ENCODE assay signal across 13 mouse cellular contexts in the genomic region with DNA sequence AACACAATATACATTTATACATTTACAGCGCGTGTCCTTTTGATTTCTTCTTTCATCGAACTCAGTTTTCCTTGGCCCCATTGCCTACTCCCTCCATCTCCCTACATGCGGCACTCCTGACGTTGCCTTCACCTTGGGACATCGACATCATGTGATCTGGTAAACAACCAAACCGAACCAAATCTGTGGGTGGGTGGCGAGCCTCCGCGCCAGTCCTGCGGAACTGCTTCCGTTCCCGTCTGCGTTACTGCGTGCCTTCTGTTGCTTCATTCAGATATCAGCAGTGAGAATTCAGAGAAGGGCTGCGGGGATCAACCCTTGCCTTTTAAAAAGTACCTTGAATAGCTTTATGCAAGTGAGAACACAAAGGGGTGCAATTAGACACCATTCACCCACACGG. TPM values are rescaled to one million over a fixed set of nuclear protein-coding genes. Genes with fewer than 3 reads are reported as not detected.
DNase-seq lines count a peak whose midpoint lies in the region; ATAC-seq lines count a peak whose summit lies in the region.
"Had no signal": no experiment of that assay in that cellular context is flagged by ENCODE, and none has a peak within 500 bp of the region (broad histone marks: within the 10 kb centered on the region; RNA-seq: fewer than 3 reads in every experiment).

No protein-coding gene starts in this region.

- H3K36me3 ChIP-seq in midbrain, embryonic 12.5 days: no peaks in the 10 kb centered on the region
- H3K36me3 ChIP-seq in midbrain, embryonic 10.5 days: no peaks in the 10 kb centered on the region
- H3K36me3 ChIP-seq: embryonic facial prominence, embryonic 15.5 days; liver, embryonic 13.5 days had no signal

- H3K27ac ChIP-seq in midbrain, embryonic 12.5 days (replicated peaks): no peak overlapping the region
- no peak overlapping the region for H3K27ac ChIP-seq in midbrain, embryonic 10.5 days (replicated peaks)
- H3K27ac ChIP-seq: embryonic facial prominence, embryonic 15.5 days; liver, embryonic 13.5 days had no signal

- ATAC-seq in midbrain, embryonic 12.5 days (ENCODE audit: low FRiP score, low read depth): no peak
- ATAC-seq in monocyte, adult 5-6 weeks (replicated peaks; ENCODE audit: insufficient number of reproducible peaks, low FRiP score, low TSS enrichment, poor library complexity, severe bottlenecking): no peak
- ATAC-seq: activated CD4-positive, CD25-positive, alpha-beta regulatory T cell, adult 4 months had no signal

- no peak overlapping the region for H3K9ac ChIP-seq in midbrain, embryonic 12.5 days (replicated peaks)
- H3K9ac ChIP-seq: embryonic facial prominence, embryonic 15.5 days; liver, embryonic 13.5 days had no signal

- H3K27me3 ChIP-seq in midbrain, embryonic 12.5 days: 0 out of 2 replicates have a peak, but pooled peaks cover 5% of the 10 kb centered on the region
- peaks cover 13% of the 10 kb centered on the region; the same call in 1 of the 2 replicates for H3K27me3 ChIP-seq in midbrain, embryonic 10.5 days (ENCODE audit: low read depth, poor library complexity, severe bottlenecking)
- H3K27me3 ChIP-seq: embryonic facial prominence, embryonic 15.5 days; liver, embryonic 13.5 days had no signal

- DNase-seq in cerebellum, postnatal 10 days: peak; percentile 25 to 27
- no peak for DNase-seq in cerebellum, adult 9-10 months
- DNase-seq in midbrain, embryonic 10.5 days (ENCODE audit: low spot score): no peak
- DNase-seq in layer of hippocampus, postnatal 14 days (ENCODE audit: low spot score in 2 of 2): peak; percentile 44 to 53
- peak; percentile 24 for DNase-seq in right cerebral cortex, postnatal 14 days
- no peak for DNase-seq in urinary bladder, adult 18-20 months (ENCODE audit: low spot score in 2 of 2)
- DNase-seq: liver, embryonic 13.5 days had no signal

- no peak overlapping the region for H3K4me3 ChIP-seq in midbrain, embryonic 12.5 days
- H3K4me3 ChIP-seq in midbrain, embryonic 10.5 days: no peak overlapping the region
- H3K4me3 ChIP-seq: embryonic facial prominence, embryonic 15.5 days; liver, embryonic 13.5 days had no signal

- no peaks in the 10 kb centered on the region for H3K9me3 ChIP-seq in midbrain, embryonic 12.5 days
- no peaks in the 10 kb centered on the region for H3K9me3 ChIP-seq in midbrain, embryonic 10.5 days (replicated peaks)
- H3K9me3 ChIP-seq: embryonic facial prominence, embryonic 15.5 days; liver, embryonic 13.5 days had no signal

- 0 out of 2 replicates have a peak overlapping the region, but pooled peaks have one; percentile 15 for H3K4me2 ChIP-seq in midbrain, embryonic 12.5 days (replicated peaks)
- H3K4me2 ChIP-seq: embryonic facial prominence, embryonic 15.5 days; liver, embryonic 13.5 days had no signal

- H3K4me1 ChIP-seq in midbrain, embryonic 12.5 days: peaks cover 8% of the 10 kb centered on the region; the same call in 1 of the 2 replicates
- H3K4me1 ChIP-seq in midbrain, embryonic 10.5 days: peaks cover 12% of the 10 kb centered on the region
- H3K4me1 ChIP-seq: liver, embryonic 13.5 days had no signal

- WGBS in midbrain, embryonic 12.5 days: 57% methylated on average over 17 of the region's 17 CpGs
- 56% methylated on average over 17 of the region's 17 CpGs for WGBS in midbrain, embryonic 10.5 days

RNA-seq across cellular contexts. Expression of gene Ankrd1, which starts 7.9 kb away (rescaled TPM):
- polyA plus RNA-seq in midbrain, embryonic 12.5 days (2016; fragmentation: Nextera tagmentation; extraction: Ambion mirVana): 0.17 and 0.22 TPM in 2 replicates
- 0.07 TPM in 1 of 2 replicates, not detected in the other for polyA plus RNA-seq in midbrain, embryonic 10.5 days (2016; fragmentation: Nextera tagmentation; extraction: Ambion mirVana)
- not detected for total RNA-seq in layer of hippocampus, postnatal 14 days (2021)
- not detected in 3 replicates for total RNA-seq in monocyte, adult 5-6 weeks (2017)
- total RNA-seq: neutrophil, adult 5-6 weeks had no signal
- polyA plus RNA-seq: activated CD4-positive, CD25-positive, alpha-beta regulatory T cell, adult 4 months; intestine, embryonic 14.5 days had no signal

RNA-seq across cellular contexts. Expression of gene Rpp30, which starts 28.5 kb away (rescaled TPM):
- 93.1 and 94.1 TPM in 2 replicates for polyA plus RNA-seq in midbrain, embryonic 12.5 days (2016; fragmentation: Nextera tagmentation; extraction: Ambion mirVana)
- polyA plus RNA-seq in midbrain, embryonic 10.5 days (2016; fragmentation: Nextera tagmentation; extraction: Ambion mirVana): 118 and 123 TPM in 2 replicates
- 10 to 100 TPM; 15.0 to 18.0 TPM for total RNA-seq in layer of hippocampus, postnatal 14 days (2021)
- total RNA-seq in monocyte, adult 5-6 weeks (2017): 26.9 to 35.4 TPM (median 29.0 TPM) in 3 replicates

RNA-seq across cellular contexts. Expression of gene Htr7, which starts 54.7 kb away (rescaled TPM):
- polyA plus RNA-seq in midbrain, embryonic 12.5 days (2016; fragmentation: Nextera tagmentation; extraction: Ambion mirVana): 0.77 and 0.82 TPM in 2 replicates
- 0.32 and 0.36 TPM in 2 replicates for polyA plus RNA-seq in midbrain, embryonic 10.5 days (2016; fragmentation: Nextera tagmentation; extraction: Ambion mirVana)
- total RNA-seq in layer of hippocampus, postnatal 14 days (2021): 10 to 100 TPM; 14.2 to 15.9 TPM
- total RNA-seq in monocyte, adult 5-6 weeks (2017): not detected in 3 replicates
- polyA plus RNA-seq: activated CD4-positive, CD25-positive, alpha-beta regulatory T cell, adult 4 months; intestine, embryonic 14.5 days; liver, embryonic 13.5 days had no signal

Comparison
In these comparisons a context has a peak if more than half of its experiments do, and no peak if none do; other contexts are left out.
1. DNase-seq: peak in cerebellum, postnatal 10 days (2 of 2), layer of hippocampus, postnatal 14 days (2 of 2) and right cerebral cortex, postnatal 14 days (single experiment); none in cerebellum, adult 9-10 months (single experiment), midbrain, embryonic 10.5 days (single experiment) and urinary bladder, adult 18-20 months (0 of 2).
2. RNA of gene Htr7, which starts 54.7 kb away (total RNA-seq): 14.2 to 15.9 TPM in layer of hippocampus, postnatal 14 days; not detected in monocyte, adult 5-6 weeks; every median in the first group is over 10 times any median in the second.